ENCODE assay signal across 21 mouse cellular contexts in the genomic region with DNA sequence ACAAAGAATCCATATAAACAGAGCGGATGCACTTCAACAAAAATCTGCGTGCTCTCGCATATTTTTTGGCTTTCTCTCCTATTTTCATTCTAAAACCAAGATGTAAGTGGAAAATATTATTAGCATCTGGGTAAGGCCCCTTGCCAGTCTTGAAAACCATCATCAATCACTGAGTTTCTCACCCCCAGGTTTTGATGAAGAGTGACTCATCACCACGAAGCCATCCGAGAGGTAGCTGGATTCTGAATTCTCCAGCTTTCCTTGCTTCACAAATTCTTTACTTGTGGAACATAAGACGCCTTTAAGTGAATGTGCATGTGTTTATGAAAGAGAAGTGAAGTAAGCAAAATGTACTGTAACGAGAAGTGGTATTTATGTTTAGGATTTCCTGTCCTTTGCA.
DNase-seq lines count a peak whose midpoint lies in the region; ATAC-seq and TF ChIP-seq lines count a peak whose summit lies in the region.
"Had no signal": no experiment of that assay in that cellular context is flagged by ENCODE, and none has a peak within 500 bp of the region (broad histone marks: within the 10 kb centered on the region; RNA-seq: fewer than 3 reads in every experiment).

No protein-coding gene starts in this region.

- TF ChIP-seq POLR2A in embryonic fibroblast, embryonic 13.5 days (IDR thresholded peaks at IDR 0.05; ENCODE audit: low read depth, low read length): no peak

- H3K4me3 ChIP-seq in embryonic facial prominence, embryonic 13.5 days: no peak overlapping the region
- H3K4me3 ChIP-seq in embryonic facial prominence, embryonic 10.5 days: no peak overlapping the region
- no peak overlapping the region for H3K4me3 ChIP-seq in embryonic facial prominence, embryonic 14.5 days (ENCODE audit: low read depth, low read length)
- H3K4me3 ChIP-seq in embryonic fibroblast, embryonic 13.5 days (ENCODE audit: insufficient read depth, low read length): no peak overlapping the region
- no peak overlapping the region for H3K4me3 ChIP-seq in midbrain, embryonic 13.5 days (replicated peaks)
- no peak overlapping the region for H3K4me3 ChIP-seq in forebrain, embryonic 13.5 days
- H3K4me3 ChIP-seq: erythroblast, embryonic 14.5 days had no signal

- no peaks in the 10 kb centered on the region for H3K36me3 ChIP-seq in embryonic facial prominence, embryonic 13.5 days
- H3K36me3 ChIP-seq in embryonic facial prominence, embryonic 10.5 days (replicated peaks): no peaks in the 10 kb centered on the region
- no peaks in the 10 kb centered on the region for H3K36me3 ChIP-seq in embryonic facial prominence, embryonic 14.5 days (ENCODE audit: control insufficient read depth, insufficient read depth, low read length)
- no peaks in the 10 kb centered on the region for H3K36me3 ChIP-seq in midbrain, embryonic 13.5 days
- no peaks in the 10 kb centered on the region for H3K36me3 ChIP-seq in forebrain, embryonic 13.5 days (ENCODE audit: poor library complexity, severe bottlenecking)

- peak overlapping the region; percentile 66; the same call in 1 of the 2 replicates for H3K27ac ChIP-seq in embryonic facial prominence, embryonic 13.5 days
- no peak overlapping the region for H3K27ac ChIP-seq in embryonic facial prominence, embryonic 10.5 days (replicated peaks)
- H3K27ac ChIP-seq in embryonic facial prominence, embryonic 14.5 days (replicated peaks; ENCODE audit: low read depth, low read length): peak overlapping the region; percentile 57
- H3K27ac ChIP-seq in embryonic fibroblast, embryonic 13.5 days (ENCODE audit: insufficient read depth, low read length): peak overlapping the region; percentile 83
- H3K27ac ChIP-seq in midbrain, embryonic 13.5 days: no peak overlapping the region
- no peak overlapping the region for H3K27ac ChIP-seq in forebrain, embryonic 13.5 days

- no peak for DNase-seq in embryonic facial prominence, embryonic 10.5 days (ENCODE audit: low spot score)
- peak; percentile 84 for DNase-seq in 3T3-L1 (ENCODE audit: low read depth, low spot score)
- DNase-seq in embryonic facial prominence, embryonic 14.5 days (ENCODE audit: low spot score): peak; percentile 51
- DNase-seq in urinary bladder, adult 18-20 months (ENCODE audit: low spot score in 2 of 2): no peak
- DNase-seq: adrenal gland, adult 8-10 months; adrenal gland, postnatal 14 days; adrenal gland, postnatal 36 days; cerebellum, adult 11-12 months; cerebellum, adult 2 months; cerebellum, adult 9-10 months; cerebellum, postnatal 10 days; cerebellum, postnatal 25 days had no signal

- TF ChIP-seq CTCF in embryonic fibroblast, embryonic 13.5 days (IDR thresholded peaks at IDR 0.05; ENCODE audit: borderline replicate concordance, insufficient read depth, low read length): no peak

- H3K9ac ChIP-seq in embryonic facial prominence, embryonic 13.5 days: no peak overlapping the region
- no peak overlapping the region for H3K9ac ChIP-seq in embryonic facial prominence, embryonic 14.5 days (ENCODE audit: low read depth, low read length)
- H3K9ac ChIP-seq in midbrain, embryonic 13.5 days (replicated peaks): no peak overlapping the region
- H3K9ac ChIP-seq in forebrain, embryonic 13.5 days: no peak overlapping the region

- no peaks in the 10 kb centered on the region for H3K27me3 ChIP-seq in embryonic facial prominence, embryonic 13.5 days
- H3K27me3 ChIP-seq in embryonic facial prominence, embryonic 10.5 days (replicated peaks; ENCODE audit: low read depth, poor library complexity, severe bottlenecking): no peaks in the 10 kb centered on the region
- no peaks in the 10 kb centered on the region for H3K27me3 ChIP-seq in embryonic facial prominence, embryonic 14.5 days (replicated peaks; ENCODE audit: control insufficient read depth, insufficient read depth, low read length)
- no peaks in the 10 kb centered on the region for H3K27me3 ChIP-seq in midbrain, embryonic 13.5 days
- H3K27me3 ChIP-seq in forebrain, embryonic 13.5 days: no peaks in the 10 kb centered on the region
- H3K27me3 ChIP-seq: Patski had no signal

- H3K4me1 ChIP-seq in embryonic facial prominence, embryonic 13.5 days: peaks cover 17% of the 10 kb centered on the region; the same call in 1 of the 2 replicates
- H3K4me1 ChIP-seq in embryonic facial prominence, embryonic 10.5 days: peaks cover 5% of the 10 kb centered on the region
- H3K4me1 ChIP-seq in embryonic facial prominence, embryonic 14.5 days (ENCODE audit: control insufficient read depth, insufficient read depth, low read length): no peaks in the 10 kb centered on the region
- 0 out of 2 replicates have a peak, but pooled peaks cover 2% of the 10 kb centered on the region for H3K4me1 ChIP-seq in embryonic fibroblast, embryonic 13.5 days (ENCODE audit: control insufficient read depth, insufficient read depth, low read length)
- no peaks in the 10 kb centered on the region for H3K4me1 ChIP-seq in midbrain, embryonic 13.5 days (replicated peaks)
- no peaks in the 10 kb centered on the region for H3K4me1 ChIP-seq in forebrain, embryonic 13.5 days

- 52% methylated on average over 7 of the region's 7 CpGs for WGBS in embryonic facial prominence, embryonic 13.5 days
- 86% methylated on average over 7 of the region's 7 CpGs for WGBS in embryonic facial prominence, embryonic 10.5 days
- 56% methylated on average over 7 of the region's 7 CpGs for WGBS in embryonic facial prominence, embryonic 14.5 days
- 90% methylated on average over 7 of the region's 7 CpGs for WGBS in midbrain, embryonic 13.5 days
- 94% methylated on average over 7 of the region's 7 CpGs for WGBS in forebrain, embryonic 13.5 days

- H3K9me3 ChIP-seq in embryonic facial prominence, embryonic 13.5 days: no peaks in the 10 kb centered on the region
- H3K9me3 ChIP-seq in embryonic facial prominence, embryonic 10.5 days: no peaks in the 10 kb centered on the region
- no peaks in the 10 kb centered on the region for H3K9me3 ChIP-seq in embryonic facial prominence, embryonic 14.5 days (ENCODE audit: control insufficient read depth, low read length)
- no peaks in the 10 kb centered on the region for H3K9me3 ChIP-seq in midbrain, embryonic 13.5 days
- H3K9me3 ChIP-seq in forebrain, embryonic 13.5 days (replicated peaks): no peaks in the 10 kb centered on the region

- no peak for ATAC-seq in embryonic facial prominence, embryonic 13.5 days (ENCODE audit: insufficient number of reproducible peaks, insufficient read depth, low FRiP score, low TSS enrichment, low read depth)
- no peak for ATAC-seq in embryonic facial prominence, embryonic 14.5 days (ENCODE audit: low read depth)
- ATAC-seq in midbrain, embryonic 13.5 days: no peak
- ATAC-seq in forebrain, embryonic 13.5 days: no peak
- ATAC-seq: activated CD4-positive, CD25-positive, alpha-beta regulatory T cell, adult 4 months; forebrain, embryonic 14.5 days; forebrain, embryonic 16.5 days; Patski had no signal

- H3K4me2 ChIP-seq in embryonic facial prominence, embryonic 13.5 days: no peak overlapping the region
- no peak overlapping the region for H3K4me2 ChIP-seq in embryonic facial prominence, embryonic 14.5 days (ENCODE audit: low read depth, low read length)
- H3K4me2 ChIP-seq in midbrain, embryonic 13.5 days (replicated peaks): no peak overlapping the region
- no peak overlapping the region for H3K4me2 ChIP-seq in forebrain, embryonic 13.5 days

Comparison
In these comparisons a context has a peak if more than half of its experiments do, and no peak if none do; other contexts are left out.
1. H3K27ac ChIP-seq: peak in embryonic facial prominence, embryonic 13.5 days (single experiment), embryonic facial prominence, embryonic 14.5 days (single experiment) and embryonic fibroblast, embryonic 13.5 days (single experiment); none in embryonic facial prominence, embryonic 10.5 days (single experiment), midbrain, embryonic 13.5 days (single experiment) and forebrain, embryonic 13.5 days (single experiment).
2. DNase-seq: peak in 3T3-L1 (single experiment) and embryonic facial prominence, embryonic 14.5 days (single experiment); none in embryonic facial prominence, embryonic 10.5 days (single experiment) and urinary bladder, adult 18-20 months (0 of 2).